Mouse (Mus musculus): Measurements from ENCODE around the gene Clspn.

GRCm38 (mm10) chr4:126632668-126633067, 75.9 kb downstream of the Clspn start:
- no peak for TF ChIP-seq CTCF (IDR thresholded peaks at IDR 0.05; ENCODE audit: low read depth)
- TF ChIP-seq EP300 (IDR thresholded peaks at IDR 0.05; ENCODE audit: low read depth) = no peak
